Mouse (Mus musculus): ENCODE data around the gene Gbgt1.

- TF ChIP-seq CTCF (IDR thresholded peaks at IDR 0.05; ENCODE audit: low read depth, low read length) (no peak), POLR2A (IDR thresholded peaks at IDR 0.05; ENCODE audit: borderline replicate concordance, low read depth, low read length) (no peak)
These were observed 1.7 kb downstream of the Gbgt1 start for GRCm38 (mm10) chr2:28498431-28498830.
